Mouse (Mus musculus): ENCODE results near the gene Meiob. TPM values are rescaled to one million over a fixed set of nuclear protein-coding genes. Genes with fewer than 3 reads are reported as not detected.

Gene Meiob
- polyA plus RNA-seq, 1 experiment, result not detected

DNA sequence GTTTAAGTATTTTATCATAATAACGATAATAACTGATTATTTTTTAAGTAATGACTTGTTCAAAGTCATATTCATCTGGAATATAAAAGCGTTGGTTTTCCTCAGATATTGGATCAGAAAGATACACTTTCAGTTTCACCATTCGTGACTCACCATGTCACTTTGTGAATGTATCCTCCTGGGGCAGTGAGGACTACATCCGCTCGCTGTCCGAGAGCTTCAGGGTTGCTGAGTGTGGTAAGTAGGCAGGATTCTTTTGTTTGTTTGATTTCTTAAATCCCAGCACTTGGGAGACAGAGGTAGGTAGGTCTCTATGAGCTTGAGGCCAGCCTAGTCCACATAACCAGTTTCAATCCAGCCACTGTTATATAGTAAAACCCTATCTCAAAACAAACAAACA, 14.1 kb downstream of the Meiob start:
- H3K4me3 ChIP-seq (ENCODE audit: insufficient read depth, low read length), result no peak overlapping the region
- no peaks in the 10 kb centered on the region for H3K4me1 ChIP-seq (ENCODE audit: control insufficient read depth, insufficient read depth, low read length)
- no peak for TF ChIP-seq CTCF (IDR thresholded peaks at IDR 0.05; ENCODE audit: borderline replicate concordance, insufficient read depth, low read length)
- no peak for TF ChIP-seq POLR2A (IDR thresholded peaks at IDR 0.05; ENCODE audit: low read depth, low read length)
- H3K27ac ChIP-seq (ENCODE audit: insufficient read depth, low read length), result no peak overlapping the region

DNA sequence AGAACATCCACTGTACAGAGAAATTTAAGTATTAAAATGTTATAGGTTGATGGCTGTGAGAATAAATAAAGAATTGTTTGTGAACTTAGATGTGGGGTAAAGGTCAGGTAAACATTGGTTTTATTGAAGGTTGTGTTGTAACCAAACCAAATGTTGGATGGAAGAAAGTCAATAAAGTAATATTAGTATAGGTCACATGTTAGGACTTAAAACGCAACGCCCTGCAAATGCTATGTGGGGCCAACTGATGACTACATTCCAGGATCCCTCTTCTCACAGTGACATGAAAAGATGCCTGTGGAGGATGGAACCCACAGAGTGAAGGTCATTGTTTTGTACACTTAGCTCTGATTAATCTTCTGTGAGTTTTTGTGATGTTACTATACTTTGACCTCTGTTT, 15.4 kb downstream of the Meiob start:
- no peak overlapping the region for H3K4me3 ChIP-seq (ENCODE audit: insufficient read depth, low read length)
- no peak for TF ChIP-seq CTCF (IDR thresholded peaks at IDR 0.05; ENCODE audit: borderline replicate concordance, insufficient read depth, low read length)
- TF ChIP-seq POLR2A (IDR thresholded peaks at IDR 0.05; ENCODE audit: low read depth, low read length), result no peak
- H3K27ac ChIP-seq (ENCODE audit: insufficient read depth, low read length), result no peak overlapping the region
- no peaks in the 10 kb centered on the region for H3K4me1 ChIP-seq (ENCODE audit: control insufficient read depth, insufficient read depth, low read length)

- TF ChIP-seq POLR2A (IDR thresholded peaks at IDR 0.05; ENCODE audit: low read depth, low read length) (no peak), CTCF (IDR thresholded peaks at IDR 0.05; ENCODE audit: borderline replicate concordance, insufficient read depth, low read length) (no peak)
- Histone ChIP-seq H3K4me3 (ENCODE audit: insufficient read depth, low read length) (no peak overlapping the region), H3K27ac (ENCODE audit: insufficient read depth, low read length) (no peak overlapping the region), H3K4me1 (ENCODE audit: control insufficient read depth, insufficient read depth, low read length) (no peaks in the 10 kb centered on the region)
These were observed 17.5 kb downstream of the Meiob start for GRCm38 (mm10) chr17:24821351-24822280.

DNA sequence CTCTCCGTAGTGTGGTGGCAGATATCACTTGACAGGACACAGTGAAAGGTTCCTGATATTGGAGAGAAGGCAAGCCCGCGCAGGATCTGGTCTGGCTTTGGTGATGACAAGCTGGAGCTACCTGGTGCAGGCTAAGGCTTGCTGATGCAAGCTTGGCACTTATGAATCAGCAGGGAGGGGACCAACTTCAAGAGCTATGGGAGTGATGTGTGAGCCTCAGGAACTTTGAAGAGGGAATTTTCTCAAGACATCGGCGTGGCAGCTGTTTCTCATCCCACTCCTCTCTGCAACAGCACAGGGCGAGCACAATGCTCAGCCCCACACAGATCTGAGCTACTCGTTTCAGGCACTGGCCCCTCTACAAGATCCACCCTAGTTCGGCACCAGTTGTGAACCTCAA, 35.8 kb downstream of the Meiob start, which contains the start of gene Hagh:
Gene Hagh (plus strand): TSS at position 302 of the 400 bp plus-strand sequence.
- H3K4me3 ChIP-seq (ENCODE audit: insufficient read depth, low read length), result no peak within 1 kb of the TSS
- no peak for TF ChIP-seq POLR2A (IDR thresholded peaks at IDR 0.05; ENCODE audit: low read depth, low read length)
- TF ChIP-seq CTCF (IDR thresholded peaks at IDR 0.05; ENCODE audit: borderline replicate concordance, insufficient read depth, low read length), result no peak
- H3K4me1 ChIP-seq (ENCODE audit: control insufficient read depth, insufficient read depth, low read length), result no peaks in the 10 kb centered on the region
- H3K27ac ChIP-seq (ENCODE audit: insufficient read depth, low read length), result no peak within 1 kb of the TSS

DNA sequence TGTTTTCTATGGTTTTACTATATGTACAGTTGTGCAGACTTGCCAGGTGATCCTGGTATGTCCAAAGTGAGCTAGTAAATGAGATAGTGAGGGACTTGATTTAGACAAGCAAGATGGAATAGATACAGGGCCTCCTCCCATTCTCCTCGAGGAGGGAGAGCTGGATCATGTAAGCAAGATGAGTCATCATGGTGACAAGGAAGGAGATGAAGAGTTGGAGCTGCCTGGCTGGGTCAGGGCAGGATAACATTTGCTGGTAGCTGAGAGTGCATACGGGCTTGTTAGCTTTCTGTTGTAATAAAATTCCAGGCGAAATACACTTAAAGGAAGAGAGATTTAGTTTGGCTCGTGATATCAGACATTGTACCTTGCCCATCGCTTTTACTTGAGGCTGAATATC, 36.3 kb downstream of the Meiob start:
- Histone ChIP-seq H3K4me3 (ENCODE audit: insufficient read depth, low read length) (no peak overlapping the region), H3K4me1 (ENCODE audit: control insufficient read depth, insufficient read depth, low read length) (no peaks in the 10 kb centered on the region), H3K27ac (ENCODE audit: insufficient read depth, low read length) (no peak overlapping the region)
- no peak for TF ChIP-seq CTCF (IDR thresholded peaks at IDR 0.05; ENCODE audit: borderline replicate concordance, insufficient read depth, low read length)
- no peak for TF ChIP-seq POLR2A (IDR thresholded peaks at IDR 0.05; ENCODE audit: low read depth, low read length)

DNA sequence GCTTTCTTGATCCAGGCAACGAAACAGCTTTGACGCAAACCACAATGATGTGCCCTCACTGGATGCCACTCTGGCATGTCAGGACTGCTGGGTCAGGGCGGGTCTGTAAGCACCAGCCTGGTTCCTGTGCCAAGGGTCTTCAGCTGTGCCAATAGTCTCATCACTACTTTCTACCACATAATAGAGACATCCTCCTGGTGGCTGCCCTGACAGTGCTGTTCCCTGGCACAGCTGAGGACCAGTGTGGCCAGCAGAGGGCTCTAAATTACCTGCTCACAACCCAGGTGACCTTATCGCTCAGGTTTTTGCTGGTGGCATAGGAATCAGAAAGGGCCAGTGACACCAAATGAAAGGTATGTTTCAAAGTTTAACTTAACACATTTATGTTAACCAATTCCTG, 37.0 kb downstream of the Meiob start:
- Histone ChIP-seq H3K4me3 (ENCODE audit: insufficient read depth, low read length) (no peak overlapping the region), H3K4me1 (ENCODE audit: control insufficient read depth, insufficient read depth, low read length) (no peaks in the 10 kb centered on the region), H3K27ac (ENCODE audit: insufficient read depth, low read length) (no peak overlapping the region)
- TF ChIP-seq CTCF (IDR thresholded peaks at IDR 0.05; ENCODE audit: borderline replicate concordance, insufficient read depth, low read length) (peak; percentile 31; the same call in 1 of the 2 replicates), POLR2A (IDR thresholded peaks at IDR 0.05; ENCODE audit: low read depth, low read length) (no peak)

DNA sequence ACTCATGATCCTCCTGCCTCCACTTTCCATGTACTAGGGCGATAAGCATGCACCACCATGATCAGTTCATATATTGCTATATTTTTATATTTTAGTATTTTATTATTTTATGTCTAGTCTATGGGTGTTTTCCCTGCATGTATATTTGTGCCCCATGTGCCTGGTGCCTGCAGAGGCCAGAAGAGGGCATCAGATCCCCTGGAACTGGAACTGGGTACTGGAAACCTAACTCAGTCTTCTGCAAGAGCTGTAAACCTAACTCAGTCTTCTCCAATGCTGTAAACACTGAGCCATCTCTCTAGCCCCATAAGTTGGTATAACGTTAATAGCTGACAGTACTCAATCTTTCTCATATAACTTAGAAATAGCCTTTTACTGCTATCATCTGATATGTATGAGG, 38.5 kb downstream of the Meiob start:
- no peak for TF ChIP-seq POLR2A (IDR thresholded peaks at IDR 0.05; ENCODE audit: low read depth, low read length)
- no peak for TF ChIP-seq CTCF (IDR thresholded peaks at IDR 0.05; ENCODE audit: borderline replicate concordance, insufficient read depth, low read length)
- Histone ChIP-seq H3K27ac (ENCODE audit: insufficient read depth, low read length) (no peak overlapping the region), H3K4me1 (ENCODE audit: control insufficient read depth, insufficient read depth, low read length) (no peaks in the 10 kb centered on the region), H3K4me3 (ENCODE audit: insufficient read depth, low read length) (no peak overlapping the region)

- no peak overlapping the region for H3K27ac ChIP-seq (ENCODE audit: insufficient read depth, low read length)
- H3K4me3 ChIP-seq (ENCODE audit: insufficient read depth, low read length), result no peak overlapping the region
- H3K4me1 ChIP-seq (ENCODE audit: control insufficient read depth, insufficient read depth, low read length), result peaks cover 3% of the 10 kb centered on the region
- no peak for TF ChIP-seq POLR2A (IDR thresholded peaks at IDR 0.05; ENCODE audit: low read depth, low read length)
- no peak for TF ChIP-seq CTCF (IDR thresholded peaks at IDR 0.05; ENCODE audit: borderline replicate concordance, insufficient read depth, low read length)
These were observed 40.4 kb downstream of the Meiob start for GRCm38 (mm10) chr17:24844525-24844924.

DNA sequence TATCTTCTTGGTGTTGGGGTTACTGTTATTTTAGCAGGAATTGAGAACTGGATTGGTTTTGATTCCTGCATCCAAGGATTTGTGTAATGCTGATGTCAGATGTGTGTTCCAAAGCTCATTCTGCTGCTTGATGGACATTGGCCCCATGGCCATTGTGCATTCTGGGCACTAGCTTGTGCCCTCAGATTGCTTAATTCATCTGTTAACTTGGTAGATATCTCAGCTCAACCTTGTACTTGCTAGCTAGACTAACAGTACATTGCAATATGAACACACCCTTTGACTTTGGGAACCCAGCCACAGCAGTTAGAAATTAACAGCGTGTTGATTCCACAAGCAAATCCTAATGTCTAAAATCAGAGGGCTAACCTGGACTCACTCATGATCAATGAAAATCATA, 43.3 kb downstream of the Meiob start:
- TF ChIP-seq CTCF (IDR thresholded peaks at IDR 0.05; ENCODE audit: borderline replicate concordance, insufficient read depth, low read length) (no peak), POLR2A (IDR thresholded peaks at IDR 0.05; ENCODE audit: low read depth, low read length) (no peak)

DNA sequence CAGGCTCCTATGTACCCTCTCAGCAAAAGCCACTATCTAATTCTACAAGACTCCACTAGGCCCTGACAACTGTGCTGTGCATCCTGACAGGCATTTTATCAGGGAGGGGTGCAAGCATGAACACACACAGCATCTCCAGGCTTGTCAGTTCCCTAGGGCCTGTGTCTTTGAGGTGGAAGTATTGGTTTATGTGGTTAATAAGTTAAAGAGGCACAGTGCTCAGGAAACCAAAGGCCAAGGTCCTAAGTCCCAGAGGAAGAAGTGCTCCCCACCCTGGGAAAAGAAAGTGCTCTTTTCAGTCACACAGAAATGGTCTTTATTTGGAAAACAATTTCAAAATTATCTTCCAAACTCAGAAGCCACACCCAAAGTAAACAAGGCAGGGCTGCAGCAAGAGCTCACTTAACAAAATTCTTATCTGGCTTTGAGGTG, 44.5 kb downstream of the Meiob start:
- TF ChIP-seq POLR2A (IDR thresholded peaks at IDR 0.05; ENCODE audit: low read depth, low read length) (0 out of 2 replicates have a peak, but pooled peaks have one; percentile 19), CTCF (IDR thresholded peaks at IDR 0.05; ENCODE audit: borderline replicate concordance, insufficient read depth, low read length) (no peak)
- peak overlapping the region; percentile 40 for H3K4me3 ChIP-seq (ENCODE audit: insufficient read depth, low read length)
- no peak overlapping the region for H3K27ac ChIP-seq (ENCODE audit: insufficient read depth, low read length)
- peaks cover 3% of the 10 kb centered on the region for H3K4me1 ChIP-seq (ENCODE audit: control insufficient read depth, insufficient read depth, low read length)

More for the DNA sequence above, 43.3 kb downstream of the Meiob start:
- no peak overlapping the region for H3K4me3 ChIP-seq (ENCODE audit: insufficient read depth, low read length)
- peaks cover 3% of the 10 kb centered on the region for H3K4me1 ChIP-seq (ENCODE audit: control insufficient read depth, insufficient read depth, low read length)
- H3K27ac ChIP-seq (ENCODE audit: insufficient read depth, low read length), result no peak overlapping the region
